Mouse (Mus musculus) lung, postnatal 4 days (tissue): ENCODE data around the gene March9.
"Not testable (repeated sequence)": the region's sequence is repeated elsewhere in the genome, so short reads cannot be mapped to it uniquely, and the experiment has no call there.

Experiments used
- DNase-seq, 2 experiments: peaks; one replicate each; pipeline ENCODE4 v3.0.0; 2021

Gene March9

DNA sequence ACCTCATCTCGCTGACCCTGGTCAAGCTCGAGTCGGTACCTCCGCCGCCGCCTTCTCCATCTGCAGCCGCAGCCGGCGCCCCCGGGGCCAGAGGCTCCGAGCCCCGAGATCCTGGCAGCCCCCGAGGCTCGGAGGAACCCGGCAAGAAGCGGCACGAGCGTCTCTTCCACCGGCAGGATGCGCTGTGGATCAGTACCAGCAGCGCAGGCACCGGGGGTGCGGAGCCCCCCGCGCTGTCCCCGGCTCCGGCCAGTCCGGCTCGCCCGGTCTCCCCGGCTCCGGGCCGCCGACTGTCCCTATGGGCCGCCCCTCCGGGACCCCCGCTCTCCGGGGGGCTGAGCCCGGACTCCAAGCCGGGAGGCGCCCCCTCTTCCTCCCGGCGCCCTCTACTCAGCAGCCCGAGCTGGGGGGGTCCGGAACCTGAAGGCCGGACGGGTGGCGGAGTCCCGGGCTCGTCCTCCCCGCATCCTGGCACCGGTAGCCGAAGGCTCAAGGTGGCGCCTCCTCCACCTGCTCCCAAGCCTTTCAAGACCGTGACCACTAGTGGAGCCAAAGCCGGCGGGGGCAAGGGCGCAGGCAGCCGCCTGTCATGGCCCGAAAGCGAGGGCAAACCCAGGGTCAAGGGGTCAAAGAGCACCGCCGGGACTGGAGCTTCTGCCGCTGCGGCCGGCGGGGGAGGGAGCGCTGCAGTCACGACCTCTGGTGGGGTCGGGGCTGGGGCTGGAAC, 19.8 kb upstream of the March9 start:
- DNase-seq = peak in 1 of 2 experiments; percentile 37

DNA sequence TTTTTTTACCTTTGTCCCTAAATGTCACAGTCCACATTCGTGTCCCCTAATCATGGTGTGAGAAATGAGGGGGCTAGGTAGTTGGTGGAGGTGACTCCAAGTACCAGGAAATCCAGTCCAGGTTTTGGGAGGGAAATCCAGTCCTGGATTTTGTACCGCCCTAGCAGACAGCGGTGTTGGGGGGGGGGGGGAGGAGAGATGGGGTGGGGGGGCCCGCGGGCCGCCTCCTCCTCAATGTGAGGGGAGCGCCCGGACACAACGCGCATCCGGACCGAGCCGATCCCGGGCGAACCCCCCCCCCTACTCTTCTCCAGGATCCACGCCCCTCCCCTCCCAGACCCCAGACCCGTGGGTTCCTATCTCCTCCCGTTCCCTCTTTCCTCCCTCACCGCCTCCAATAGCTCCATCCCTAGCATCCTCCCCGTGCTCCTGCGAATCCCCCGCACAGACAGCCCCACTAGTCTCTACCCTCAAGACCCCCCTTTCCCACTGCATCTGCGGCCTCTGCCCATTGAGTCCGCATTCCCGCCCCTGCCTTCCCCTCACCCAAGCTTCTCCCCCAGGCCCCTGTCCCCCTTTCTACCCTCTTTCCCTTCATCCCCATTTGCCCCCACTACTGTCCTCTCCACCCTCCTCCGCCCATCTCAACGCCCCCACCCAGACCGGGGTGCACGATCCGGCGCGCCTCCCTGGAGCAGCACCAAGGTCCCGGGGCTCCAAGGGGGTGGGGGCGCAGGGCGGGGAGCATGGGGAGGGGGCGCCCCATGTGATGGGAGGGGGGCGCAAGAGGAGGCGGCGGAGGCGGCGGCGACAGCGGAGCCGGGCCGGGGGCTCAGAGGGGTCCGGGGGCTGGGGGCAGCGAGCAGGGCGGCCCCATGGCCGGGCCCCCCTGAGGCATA, 18.9 kb upstream of the March9 start:
- DNase-seq = peak in 1 of 2 experiments; percentile 20

DNA sequence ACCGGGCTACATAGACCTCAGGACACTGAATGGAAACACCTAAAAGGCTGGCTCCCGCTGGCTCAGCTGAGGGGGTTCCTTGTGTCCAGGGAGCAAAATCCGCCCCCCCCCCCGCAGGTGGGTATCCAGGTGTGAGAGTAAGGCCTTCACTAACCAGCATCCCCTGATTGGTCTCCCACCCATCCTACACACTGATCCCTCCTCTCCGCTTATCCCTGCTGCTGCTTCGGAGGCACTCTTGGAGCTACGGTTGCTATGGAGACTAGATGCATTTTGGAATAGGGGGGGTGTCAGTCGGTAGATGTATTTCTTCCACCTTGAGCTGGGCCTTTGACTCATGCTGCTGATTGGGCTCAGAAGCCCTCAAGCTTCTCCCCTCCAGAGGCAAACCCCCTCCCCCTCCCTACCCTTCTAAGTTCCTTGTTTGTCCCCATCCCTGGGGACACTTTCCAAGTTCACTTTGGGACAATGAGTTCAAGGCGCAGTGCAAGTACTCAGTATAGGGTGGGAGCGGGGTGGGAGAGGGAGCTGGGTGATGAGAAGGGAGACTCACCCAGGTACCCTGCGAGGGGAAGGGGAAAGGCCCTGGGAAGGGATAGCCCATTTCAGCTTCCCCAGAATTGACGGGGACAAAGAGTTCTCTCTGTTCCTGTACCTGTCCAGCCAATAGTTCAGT, 18.2 kb upstream of the March9 start:
- no peak for DNase-seq

DNA sequence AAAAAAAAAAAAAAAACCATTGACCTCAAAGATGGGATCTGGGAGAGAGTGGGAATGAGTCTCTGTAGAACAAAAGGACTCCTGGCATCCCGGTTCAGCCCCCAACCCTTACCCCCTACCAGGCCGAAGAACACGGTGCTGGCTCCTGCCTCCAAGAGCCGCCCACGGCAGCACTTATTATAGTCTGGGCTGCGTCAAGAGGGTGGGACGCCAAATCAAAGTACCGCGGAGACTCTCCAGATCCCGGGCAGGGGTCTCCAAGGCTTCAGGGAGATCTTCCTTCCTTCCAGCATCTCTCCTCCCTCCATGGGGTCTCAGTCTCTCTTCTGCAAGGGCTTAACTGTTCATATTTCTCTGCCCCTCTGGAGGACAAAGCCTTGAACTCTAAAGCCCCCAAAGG, 17.5 kb upstream of the March9 start:
- no peak for DNase-seq

GRCm38 (mm10) chr10:127076082-127076481, 16.1 kb upstream of the March9 start:
- DNase-seq = peak in 1 of 2 experiments; percentile 30

DNA sequence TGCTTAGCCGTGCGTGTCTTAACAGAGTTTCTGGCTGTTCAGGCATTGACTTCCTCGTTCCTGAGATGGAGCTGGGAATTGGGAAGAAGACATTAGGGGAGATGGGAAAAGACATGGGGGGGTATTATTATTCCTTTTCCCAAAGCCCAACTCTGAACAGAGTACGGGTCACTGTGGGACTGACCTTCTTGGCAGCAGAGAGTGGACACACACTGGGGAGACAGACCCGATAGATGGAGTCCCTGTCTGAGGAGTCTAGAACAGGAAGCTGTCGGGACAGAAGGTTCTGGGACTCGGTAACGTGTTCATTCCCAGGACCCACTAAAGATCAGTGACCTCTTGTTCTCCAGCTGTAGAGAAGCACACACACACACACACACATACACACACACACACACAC, 15.7 kb upstream of the March9 start:
- DNase-seq = no peak

DNA sequence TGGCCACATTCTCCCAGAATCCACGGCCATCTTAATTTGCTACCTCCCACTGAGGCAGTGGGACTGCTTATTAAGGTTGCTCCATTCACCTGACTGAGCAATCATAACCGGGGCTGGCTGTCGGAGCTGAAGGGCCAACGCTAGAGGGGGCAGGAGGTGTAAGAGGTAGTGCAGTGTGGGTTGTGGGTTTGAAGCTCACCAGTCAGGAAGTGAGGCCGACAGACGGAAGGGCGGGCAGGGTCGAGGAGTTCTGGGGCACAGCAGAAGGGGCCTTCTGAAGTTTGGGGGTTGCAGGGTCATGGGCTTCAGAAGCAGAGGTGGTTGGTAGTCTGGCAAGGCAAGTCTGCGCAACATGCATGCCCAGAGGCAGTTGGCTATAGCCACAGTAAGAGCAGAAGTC, 15.1 kb upstream of the March9 start, which contains the start of gene Agap2:
Gene Agap2, plus strand, starts transcription at position 205 of the 400 bp plus-strand sequence.
- DNase-seq = peak; percentile 44 to 54

DNA sequence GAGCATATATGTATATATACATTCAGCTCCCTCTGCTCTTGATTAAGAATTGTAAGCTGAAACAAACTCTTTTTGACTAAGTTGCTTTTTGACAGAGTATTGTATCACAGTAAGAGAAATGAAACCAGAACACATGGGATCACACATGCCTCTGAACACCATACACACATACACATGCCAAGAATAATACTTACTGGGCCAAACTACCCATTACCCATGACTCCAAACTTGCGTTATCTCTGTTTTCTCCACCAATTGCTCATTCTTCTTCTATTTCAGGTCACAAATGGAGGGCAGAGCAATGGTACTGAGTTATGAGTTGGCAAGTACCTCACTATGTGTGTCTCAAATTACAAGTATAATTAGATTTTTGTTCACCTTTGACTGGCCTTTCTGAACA, 14.0 kb upstream of the March9 start:
- DNase-seq = no peak

- not testable (repeated sequence) for DNase-seq
Measured at GRCm38 (mm10) chr10:127072969-127073368, 13.0 kb upstream of the March9 start.

GRCm38 (mm10) chr10:127072270-127072669, 12.3 kb upstream of the March9 start:
- DNase-seq = not testable (repeated sequence)

- DNase-seq = no peak
Measured at GRCm38 (mm10) chr10:127071203-127071602, 11.2 kb upstream of the March9 start.

DNA sequence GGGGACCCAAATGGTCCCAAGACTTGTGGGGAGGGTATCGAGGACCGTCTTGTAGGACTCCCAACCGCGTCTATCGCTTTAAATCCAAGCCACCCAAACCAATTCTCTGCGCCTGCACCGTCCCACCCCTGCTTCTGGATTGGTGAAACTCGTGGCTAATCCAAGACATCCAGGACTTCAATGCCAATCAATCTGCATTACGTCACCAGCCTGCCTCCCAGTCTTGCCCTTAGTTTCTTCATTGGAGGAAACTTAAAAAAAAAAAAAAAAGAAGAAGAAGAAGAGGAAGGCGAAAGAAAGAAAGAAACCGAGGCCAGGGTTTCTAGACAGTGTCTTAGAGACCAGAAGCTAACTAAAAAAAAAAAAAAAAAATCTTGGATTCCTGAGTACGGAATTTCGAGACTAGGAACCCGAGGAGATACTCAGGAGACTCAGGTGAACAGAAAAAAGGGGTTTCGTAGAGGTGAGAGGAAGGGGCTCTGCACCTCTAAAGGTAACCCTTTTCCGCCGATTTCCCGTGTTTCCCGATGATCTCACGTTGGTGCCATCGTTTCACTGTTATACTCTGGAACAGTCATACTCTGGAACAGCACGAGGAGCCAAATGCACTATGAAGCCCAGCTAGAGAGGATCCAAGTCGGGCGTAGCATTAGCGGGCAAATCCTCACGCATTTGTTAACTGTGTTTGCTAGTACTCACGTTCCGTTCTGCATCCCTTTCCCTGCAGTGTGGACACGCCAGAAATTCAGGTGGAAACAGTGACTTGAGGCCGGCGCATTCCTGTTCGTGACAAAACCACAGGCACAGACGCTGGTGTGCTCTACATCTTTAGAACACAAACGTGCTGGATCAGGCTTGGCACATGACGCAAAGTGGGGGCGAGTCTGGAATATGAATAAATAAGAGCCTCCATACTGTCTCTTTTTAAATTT, 10.5 kb upstream of the March9 start, which contains the start of gene Tspan31:
Gene Tspan31, minus strand, starts transcription at position 75 of the 932 bp plus-strand sequence.
- peak; percentile 90 to 92 for DNase-seq

DNA sequence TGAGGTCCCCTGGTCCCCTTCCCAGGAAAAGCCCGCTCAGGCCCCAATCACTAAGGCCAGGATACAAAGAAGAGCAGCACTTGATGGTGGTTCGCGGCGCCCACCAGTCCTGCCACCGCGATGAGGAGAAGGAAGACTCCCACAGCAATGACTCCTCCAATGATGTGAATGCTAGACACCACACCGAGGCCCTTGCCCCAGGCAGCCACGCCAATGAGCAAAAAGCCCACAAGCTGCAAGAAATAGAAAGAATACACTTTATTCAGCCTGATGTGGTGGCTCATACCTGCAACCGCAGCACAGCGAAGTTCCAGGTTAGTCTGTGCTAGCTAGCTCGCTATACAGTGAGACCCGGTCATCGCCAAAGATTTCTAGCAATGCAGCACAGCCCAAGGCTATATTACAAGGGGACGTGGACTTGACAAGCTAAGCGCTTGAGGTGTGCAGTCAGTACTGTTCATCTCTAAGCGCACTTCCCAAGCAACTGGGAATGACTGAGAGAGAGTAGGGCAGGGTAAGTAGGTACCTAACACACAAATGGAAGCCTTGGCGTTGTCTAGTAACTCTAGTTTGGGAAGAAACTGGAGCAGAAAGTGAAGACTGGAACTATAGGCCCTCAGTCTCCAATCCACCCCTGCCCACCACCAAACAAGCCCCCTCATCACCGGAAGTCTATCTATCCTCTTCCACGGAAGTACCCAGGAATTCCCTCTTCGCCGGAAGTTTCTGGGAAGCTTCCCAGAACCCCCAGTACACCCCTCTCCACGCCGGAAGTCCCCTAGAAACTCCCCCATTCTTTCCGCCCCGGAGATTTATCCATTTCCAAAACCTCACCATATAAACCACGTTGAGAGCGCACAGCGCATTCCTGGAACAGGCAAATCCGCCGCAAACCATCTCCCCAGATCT, 9.6 kb upstream of the March9 start:
- DNase-seq = no peak

GRCm38 (mm10) chr10:127068360-127069038, 8.5 kb upstream of the March9 start:
- no peak for DNase-seq

- DNase-seq = no peak
Measured at GRCm38 (mm10) chr10:127066519-127067018, 6.6 kb upstream of the March9 start.

DNA sequence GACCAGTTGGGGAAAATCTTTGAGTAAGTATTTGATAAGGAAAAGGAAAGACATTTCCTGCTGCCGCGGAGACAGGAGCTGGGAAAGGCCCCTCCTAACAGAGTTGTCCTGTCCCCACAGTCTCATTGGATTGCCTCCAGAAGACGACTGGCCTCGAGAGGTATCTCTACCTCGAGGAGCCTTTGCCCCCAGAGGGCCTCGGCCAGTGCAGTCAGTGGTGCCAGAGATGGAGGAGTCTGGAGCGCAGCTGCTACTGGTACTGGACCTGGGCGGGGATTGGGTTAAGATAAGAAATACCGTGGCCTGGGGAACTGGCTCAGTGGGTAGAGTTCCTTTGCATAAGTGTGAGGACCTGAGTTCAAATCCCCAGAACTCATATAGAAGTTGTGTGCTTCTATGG, 6.0 kb upstream of the March9 start:
- no peak for DNase-seq

- DNase-seq = no peak
Measured at GRCm38 (mm10) chr10:127063913-127064870, 4.2 kb upstream of the March9 start.

DNA sequence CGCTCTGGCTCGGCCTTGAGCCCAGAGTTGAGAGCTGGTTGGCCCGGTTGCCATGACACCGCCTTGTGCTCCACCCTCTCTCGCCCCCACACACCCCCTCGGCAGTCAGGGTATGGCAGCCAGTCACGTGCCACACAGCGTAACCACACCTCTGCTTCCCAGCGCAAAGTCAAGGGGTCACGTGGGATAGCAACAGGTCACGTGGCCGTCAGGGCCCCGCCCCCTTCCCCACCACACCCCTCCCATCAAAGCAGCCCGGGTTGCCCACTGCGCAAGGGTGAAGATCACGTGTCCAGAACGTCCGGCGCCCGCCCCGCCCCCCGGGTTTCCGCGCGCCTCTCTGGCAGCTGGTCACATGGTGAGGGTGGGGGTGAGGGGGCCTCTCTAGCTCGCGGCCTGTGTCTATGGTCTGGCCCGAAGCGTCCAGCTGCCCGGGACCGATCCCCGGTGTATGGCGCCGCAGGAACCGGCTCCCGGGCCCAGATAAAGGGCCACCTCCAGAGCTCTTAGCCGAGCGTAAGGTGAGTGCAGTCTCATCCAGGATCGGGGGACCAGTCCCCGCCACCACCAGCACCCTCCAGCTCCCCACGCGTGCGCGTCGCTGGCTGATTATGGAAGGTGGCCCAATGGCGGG, 3.4 kb upstream of the March9 start, which contains the start of gene Cdk4:
Gene Cdk4, plus strand, starts transcription at position 296 of the 634 bp plus-strand sequence.
- peak; percentile 99 for DNase-seq
